Mouse (Mus musculus) hindbrain, embryonic 16.5 days (tissue): ENCODE results near the gene Fam135a. TPM values are rescaled to one million over a fixed set of nuclear protein-coding genes. Genes with fewer than 3 reads are reported as not detected.

ENCODE experiments used
- ATAC-seq: fragments of 200-750 bp; cut with Nextera tagmentation; 2 replicates; pipeline ENCODE4 v1.8.0; 2017; ENCODE audit warnings: moderate TSS enrichment, moderate library complexity
- H3K27ac ChIP-seq: fragments of 300-500 bp; sonication (generic); 2 replicates; pipeline ENCODE4 v1.5.1; 2014; ENCODE audit warnings: low read depth, mild to moderate bottlenecking, control low read depth, low read length, moderate library complexity
- H3K27me3 ChIP-seq: fragments of 300-500 bp; sonication (generic); replicated peaks from 2 replicates; pipeline ENCODE4 v1.6.1; 2014; ENCODE audit warnings: low read length; ENCODE audit not compliant: control insufficient read depth, insufficient read depth
- H3K36me3 ChIP-seq: fragments of 300-500 bp; sonication (generic); 2 replicates; pipeline ENCODE4 v1.6.1; 2014; ENCODE audit warnings: mild to moderate bottlenecking, low read length, moderate library complexity, mixed read lengths; ENCODE audit not compliant: control insufficient read depth, insufficient read depth
- H3K4me1 ChIP-seq: fragments of 300-500 bp; sonication (generic); 2 replicates; pipeline ENCODE4 v1.6.1; 2014; ENCODE audit warnings: low read depth, low read length; ENCODE audit not compliant: control insufficient read depth, insufficient read depth
- H3K4me2 ChIP-seq: fragments of 300-500 bp; sonication (generic); 2 replicates; pipeline ENCODE4 v1.6.1; 2014; ENCODE audit warnings: mild to moderate bottlenecking, low read length, control low read depth, moderate library complexity
- H3K4me3 ChIP-seq: fragments of 300-500 bp; sonication (generic); 2 replicates; pipeline ENCODE4 v1.5.1; 2014; ENCODE audit warnings: mild to moderate bottlenecking, low read length, control low read depth, moderate library complexity
- H3K9ac ChIP-seq: fragments of 300-500 bp; sonication (generic); 2 replicates; pipeline ENCODE4 v1.6.1; 2014; ENCODE audit warnings: low read depth, mild to moderate bottlenecking, control low read depth, low read length, moderate library complexity
- H3K9me3 ChIP-seq: fragments of 300-500 bp; sonication (generic); 2 replicates; pipeline ENCODE4 v1.6.1; 2014; ENCODE audit warnings: mild to moderate bottlenecking, low read length, moderate library complexity; ENCODE audit not compliant: control insufficient read depth
- WGBS: fragments of 180-500 bp; shearing (Covaris S2); extraction: QIAGEN DNeasy Blood & Tissue Kit; methylation state at CpG from one replicate; pipeline ENCODE4 v1.1.7; 2014; 5-methylcytosine and 5-hydroxymethylcytosine counted together
- polyA plus RNA-seq: library from polyadenylated mRNA; unstranded; fragments of >200 nt; fragmentation: Nextera tagmentation; extraction: Ambion mirVana; gene quantifications from 2 replicates; pipeline ENCODE4 v1.2.1, GENCODE M21; 2015

Fam135a gene
- polyA plus RNA-seq, result 23.3 and 23.9 TPM in 2 replicates

GRCm38 (mm10) chr1:24099926-24100869, at the start of gene Fam135a:
Gene Fam135a (minus strand): TSS chr1:24100341.
- peak; percentile 93 for ATAC-seq
- peak within 1 kb of the TSS; percentile 84 for H3K27ac ChIP-seq
- H3K4me2 ChIP-seq, result peak within 1 kb of the TSS; percentile 83
- H3K4me3 ChIP-seq, result peak within 1 kb of the TSS; percentile 96
- no peaks in the 10 kb centered on the region for H3K27me3 ChIP-seq
- H3K9ac ChIP-seq, result peak within 1 kb of the TSS; percentile 96
- H3K36me3 ChIP-seq, result no peaks in the 10 kb centered on the region
- H3K9me3 ChIP-seq, result no peaks in the 10 kb centered on the region
- WGBS, result 1% methylated on average over 51 of the region's 88 CpGs
- peaks cover 9% of the 10 kb centered on the region for H3K4me1 ChIP-seq

DNA sequence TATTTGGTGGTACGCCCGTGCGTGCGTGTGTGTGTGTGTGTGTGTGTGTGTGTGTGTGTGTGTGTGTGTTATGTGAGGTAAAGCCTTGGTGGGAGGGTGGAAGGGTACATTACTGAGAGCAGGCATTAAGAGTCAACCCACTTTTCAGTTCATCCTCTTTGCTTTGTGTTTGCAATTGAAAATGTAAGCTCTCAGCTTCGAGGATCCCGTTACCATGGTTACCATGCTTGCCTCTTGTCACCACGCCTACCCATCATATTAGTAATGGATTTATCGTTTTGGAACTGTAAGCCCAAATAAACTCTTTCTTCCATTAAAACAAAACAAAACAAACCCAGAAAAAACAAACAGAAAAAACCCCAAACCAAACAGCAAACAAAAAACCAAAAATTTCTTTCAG, 43.4 kb upstream of the Fam135a start:
- H3K36me3 ChIP-seq, result no peaks in the 10 kb centered on the region
- H3K27ac ChIP-seq, result no peak overlapping the region
- H3K27me3 ChIP-seq, result no peaks in the 10 kb centered on the region
- no peak overlapping the region for H3K9ac ChIP-seq
- 79% methylated on average over 8 of the region's 8 CpGs for WGBS
- H3K9me3 ChIP-seq, result no peaks in the 10 kb centered on the region
- no peak overlapping the region for H3K4me2 ChIP-seq
- no peak overlapping the region for H3K4me3 ChIP-seq
- ATAC-seq, result no peak
- H3K4me1 ChIP-seq, result no peaks in the 10 kb centered on the region

- no peak for ATAC-seq
- no peak overlapping the region for H3K27ac ChIP-seq
- H3K4me3 ChIP-seq, result no peak overlapping the region
- H3K27me3 ChIP-seq, result no peaks in the 10 kb centered on the region
- H3K36me3 ChIP-seq, result no peaks in the 10 kb centered on the region
- no peak overlapping the region for H3K9ac ChIP-seq
- WGBS, result 66% methylated on average over 6 of the region's 6 CpGs
- no peaks in the 10 kb centered on the region for H3K9me3 ChIP-seq
- H3K4me2 ChIP-seq, result no peak overlapping the region
- no peaks in the 10 kb centered on the region for H3K4me1 ChIP-seq
Observed at GRCm38 (mm10) chr1:24140555-24140954, 40.4 kb upstream of the Fam135a start.

GRCm38 (mm10) chr1:24137133-24137532, 37.0 kb upstream of the Fam135a start:
- Histone ChIP-seq H3K4me2 (no peak overlapping the region), H3K27me3 (no peaks in the 10 kb centered on the region), H3K9me3 (no peaks in the 10 kb centered on the region), H3K9ac (no peak overlapping the region), H3K27ac (no peak overlapping the region), H3K36me3 (no peaks in the 10 kb centered on the region), H3K4me1 (no peaks in the 10 kb centered on the region), H3K4me3 (no peak overlapping the region)
- WGBS, result 20% methylated on average over 3 of the region's 3 CpGs
- no peak for ATAC-seq

GRCm38 (mm10) chr1:24134792-24135191, 34.7 kb upstream of the Fam135a start:
- WGBS, result 0% methylated on average over 1 of the region's 1 CpGs
- Histone ChIP-seq H3K4me2 (no peak overlapping the region), H3K9me3 (no peaks in the 10 kb centered on the region), H3K27me3 (no peaks in the 10 kb centered on the region), H3K4me3 (no peak overlapping the region), H3K36me3 (no peaks in the 10 kb centered on the region), H3K4me1 (no peaks in the 10 kb centered on the region), H3K9ac (no peak overlapping the region), H3K27ac (no peak overlapping the region)
- peak; percentile 74 for ATAC-seq

DNA sequence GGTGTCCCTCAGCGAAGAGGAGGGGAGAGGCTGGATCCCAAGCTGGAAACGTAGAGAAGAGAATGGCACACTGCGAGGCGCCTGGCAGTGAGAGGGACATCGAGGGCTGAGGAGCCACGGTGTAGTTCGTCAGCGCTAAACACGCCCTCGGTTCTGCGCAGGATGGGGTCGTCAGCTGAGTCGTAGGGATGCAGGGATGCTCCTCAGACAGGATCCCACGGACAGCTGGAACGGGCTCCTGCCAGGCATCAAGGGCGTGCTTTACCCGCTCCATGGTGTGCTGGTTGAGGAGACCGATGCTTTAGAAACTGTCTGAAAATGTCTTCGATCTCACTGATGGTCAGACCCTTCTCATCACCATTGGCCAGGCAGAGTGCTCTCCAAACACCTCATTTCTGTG, 33.7 kb upstream of the Fam135a start:
- no peak for ATAC-seq
- no peak overlapping the region for H3K4me3 ChIP-seq
- 32% methylated on average over 19 of the region's 19 CpGs for WGBS
- H3K36me3 ChIP-seq, result no peaks in the 10 kb centered on the region
- no peaks in the 10 kb centered on the region for H3K9me3 ChIP-seq
- H3K4me1 ChIP-seq, result no peaks in the 10 kb centered on the region
- no peaks in the 10 kb centered on the region for H3K27me3 ChIP-seq
- H3K27ac ChIP-seq, result no peak overlapping the region
- no peak overlapping the region for H3K9ac ChIP-seq
- peak overlapping the region; percentile 41 for H3K4me2 ChIP-seq

- no peak for ATAC-seq
- Histone ChIP-seq H3K4me1 (no peaks in the 10 kb centered on the region), H3K4me3 (no peak overlapping the region), H3K27ac (no peak overlapping the region), H3K27me3 (no peaks in the 10 kb centered on the region), H3K36me3 (no peaks in the 10 kb centered on the region), H3K9me3 (no peaks in the 10 kb centered on the region), H3K9ac (no peak overlapping the region), H3K4me2 (no peak overlapping the region)
- 59% methylated on average over 6 of the region's 6 CpGs for WGBS
Observed at GRCm38 (mm10) chr1:24127866-24128265, 27.7 kb upstream of the Fam135a start.

DNA sequence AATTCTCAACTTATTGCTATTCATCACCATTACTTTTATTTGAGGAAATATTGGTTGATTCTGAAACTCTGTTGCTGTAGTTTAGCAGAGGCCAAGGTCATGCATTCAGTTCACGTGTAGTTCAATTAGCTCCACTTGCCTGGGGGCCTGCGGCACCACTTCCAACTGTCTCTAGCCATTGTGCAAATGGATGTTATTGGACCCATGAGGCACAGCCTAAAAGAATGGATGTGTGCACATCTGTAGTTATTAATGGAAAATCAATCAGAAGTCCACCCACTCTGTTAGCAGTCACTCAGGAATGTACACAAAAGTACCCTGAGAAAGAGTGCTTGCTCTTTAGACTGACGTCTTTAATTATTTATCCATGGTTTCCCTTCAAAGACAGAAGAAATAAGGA, 24.5 kb upstream of the Fam135a start:
- Histone ChIP-seq H3K4me1 (no peaks in the 10 kb centered on the region), H3K4me3 (no peak overlapping the region), H3K36me3 (no peaks in the 10 kb centered on the region), H3K4me2 (no peak overlapping the region), H3K27ac (no peak overlapping the region), H3K9me3 (no peaks in the 10 kb centered on the region), H3K9ac (no peak overlapping the region), H3K27me3 (no peaks in the 10 kb centered on the region)
- ATAC-seq, result no peak
- 59% methylated on average over 3 of the region's 3 CpGs for WGBS

DNA sequence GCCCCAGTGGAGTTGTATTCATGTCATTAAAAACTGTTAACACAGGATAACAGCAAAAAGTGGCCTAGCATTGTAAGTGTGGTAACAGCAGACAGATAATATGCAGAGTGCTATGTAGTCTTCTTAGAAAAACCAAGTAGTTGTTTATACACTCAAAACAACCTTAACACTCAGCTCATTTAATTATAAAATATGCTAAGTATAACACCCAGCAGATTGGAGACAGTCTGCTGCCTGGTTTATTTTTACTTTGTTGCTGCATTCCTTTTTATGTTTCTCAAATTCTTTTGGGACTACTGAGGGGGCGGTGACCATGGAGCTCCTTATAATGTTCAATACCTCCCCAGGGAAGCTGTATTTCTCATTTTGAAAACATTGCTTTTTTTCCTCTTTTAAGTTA, 22.4 kb upstream of the Fam135a start:
- H3K4me2 ChIP-seq, result no peak overlapping the region
- no peak overlapping the region for H3K4me3 ChIP-seq
- no peak overlapping the region for H3K27ac ChIP-seq
- no peaks in the 10 kb centered on the region for H3K27me3 ChIP-seq
- no peaks in the 10 kb centered on the region for H3K4me1 ChIP-seq
- WGBS, result 79% methylated on average over 1 of the region's 1 CpGs
- no peaks in the 10 kb centered on the region for H3K9me3 ChIP-seq
- no peak for ATAC-seq
- no peak overlapping the region for H3K9ac ChIP-seq
- no peaks in the 10 kb centered on the region for H3K36me3 ChIP-seq
